Comparison of ENCODE assay signal across 21 mouse cellular contexts in the genomic region with DNA sequence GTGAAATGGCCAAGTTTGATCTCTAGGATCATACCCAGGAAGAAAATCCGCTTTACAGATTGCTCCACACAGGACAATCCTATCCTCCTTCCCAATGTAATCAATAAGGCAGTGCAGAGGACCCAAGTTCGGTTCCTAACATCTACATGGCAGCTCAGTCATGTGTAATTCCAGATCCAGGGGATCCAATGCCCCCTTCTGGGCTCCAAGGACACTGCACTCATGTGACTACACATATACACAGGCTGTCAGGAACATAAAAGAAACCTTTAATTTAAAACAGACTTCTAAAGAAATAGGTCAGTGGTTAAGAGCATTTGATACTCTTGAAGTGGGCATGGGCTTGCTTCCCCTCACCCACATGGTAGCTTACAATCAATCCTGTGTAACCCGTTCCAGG. TPM values are rescaled to one million over a fixed set of nuclear protein-coding genes. Genes with fewer than 3 reads are reported as not detected.
A peak's percentile ranks its signal among the peaks of the same experiment; 100 is the strongest.
DNase-seq lines count a peak whose midpoint lies in the region; ATAC-seq and TF ChIP-seq lines count a peak whose summit lies in the region.
"Had no signal": no experiment of that assay in that cellular context is flagged by ENCODE, and none has a peak within 500 bp of the region (broad histone marks: within the 10 kb centered on the region; RNA-seq: fewer than 3 reads in every experiment).

No protein-coding gene starts in this region.

- DNase-seq in cerebellum, adult 2 months: no peak
- DNase-seq in cerebellum, adult 9-11 months: no peak
- DNase-seq in hindbrain, embryonic 11.5 days (ENCODE audit: low spot score): peak; percentile 33
- no peak for DNase-seq in hindbrain, embryonic 14.5 days (ENCODE audit: low spot score)
- no peak for DNase-seq in liver, postnatal 0 days
- DNase-seq in stomach, postnatal 0 days (ENCODE audit: low spot score): no peak
- no peak for DNase-seq in thymus, postnatal 4 days
- DNase-seq: cerebellum, adult 18-20 months; gastrocnemius, postnatal 36 days; kidney, adult 11 months; kidney, postnatal 4 days; layer of hippocampus, postnatal 36 days; lung, adult 18-20 months; thymus, adult 2 months had no signal

- no peak overlapping the region for H3K9ac ChIP-seq in hindbrain, embryonic 11.5 days (ENCODE audit: low read depth, low read length)
- no peak overlapping the region for H3K9ac ChIP-seq in hindbrain, embryonic 14.5 days
- no peak overlapping the region for H3K9ac ChIP-seq in liver, postnatal 0 days (replicated peaks)
- H3K9ac ChIP-seq in liver, embryonic 12.5 days: no peak overlapping the region
- H3K9ac ChIP-seq in stomach, postnatal 0 days (ENCODE audit: low read length): no peak overlapping the region
- H3K9ac ChIP-seq: heart, embryonic 12.5 days; limb, embryonic 12.5 days; neural tube, embryonic 12.5 days had no signal

- no peaks in the 10 kb centered on the region for H3K9me3 ChIP-seq in hindbrain, embryonic 11.5 days (ENCODE audit: control insufficient read depth, low read length)
- no peaks in the 10 kb centered on the region for H3K9me3 ChIP-seq in hindbrain, embryonic 14.5 days (ENCODE audit: control insufficient read depth, low read length)
- H3K9me3 ChIP-seq in liver, postnatal 0 days (ENCODE audit: low read length): no peaks in the 10 kb centered on the region
- H3K9me3 ChIP-seq in liver, embryonic 12.5 days (replicated peaks): no peaks in the 10 kb centered on the region
- no peaks in the 10 kb centered on the region for H3K9me3 ChIP-seq in stomach, postnatal 0 days (ENCODE audit: control insufficient read depth, low read length)
- H3K9me3 ChIP-seq: heart, embryonic 12.5 days; limb, embryonic 12.5 days; neural tube, embryonic 12.5 days had no signal

- WGBS in cerebellum, adult 2 months: 92% methylated on average over 3 of the region's 3 CpGs
- WGBS in hindbrain, embryonic 11.5 days: 87% methylated on average over 3 of the region's 3 CpGs
- 94% methylated on average over 3 of the region's 3 CpGs for WGBS in hindbrain, embryonic 14.5 days
- 87% methylated on average over 3 of the region's 3 CpGs for WGBS in liver, postnatal 0 days (ENCODE audit: insufficient replicate concordance)
- 87% methylated on average over 3 of the region's 3 CpGs for WGBS in liver, embryonic 12.5 days (ENCODE audit: insufficient replicate concordance)
- 93% methylated on average over 3 of the region's 3 CpGs for WGBS in stomach, postnatal 0 days

- H3K4me1 ChIP-seq in cerebellum, adult 2 months (ENCODE audit: control insufficient read depth, insufficient read depth, low read length): no peaks in the 10 kb centered on the region
- no peaks in the 10 kb centered on the region for H3K4me1 ChIP-seq in hindbrain, embryonic 11.5 days (replicated peaks; ENCODE audit: control insufficient read depth, insufficient read depth, low read length)
- H3K4me1 ChIP-seq in hindbrain, embryonic 14.5 days (replicated peaks; ENCODE audit: control insufficient read depth, insufficient read depth, low read length): no peaks in the 10 kb centered on the region
- no peaks in the 10 kb centered on the region for H3K4me1 ChIP-seq in liver, postnatal 0 days (ENCODE audit: insufficient read depth)
- H3K4me1 ChIP-seq in liver, embryonic 12.5 days: no peaks in the 10 kb centered on the region
- H3K4me1 ChIP-seq in stomach, postnatal 0 days (replicated peaks; ENCODE audit: control insufficient read depth, insufficient read depth): no peaks in the 10 kb centered on the region
- H3K4me1 ChIP-seq: heart, embryonic 12.5 days; limb, embryonic 12.5 days; neural tube, embryonic 12.5 days had no signal

- no peak overlapping the region for H3K4me2 ChIP-seq in hindbrain, embryonic 11.5 days (replicated peaks; ENCODE audit: low read depth, low read length)
- no peak overlapping the region for H3K4me2 ChIP-seq in hindbrain, embryonic 14.5 days (replicated peaks)
- H3K4me2 ChIP-seq in liver, postnatal 0 days (ENCODE audit: low read depth, low read length): no peak overlapping the region
- H3K4me2 ChIP-seq in liver, embryonic 12.5 days: no peak overlapping the region
- H3K4me2 ChIP-seq in stomach, postnatal 0 days (replicated peaks; ENCODE audit: low read depth): no peak overlapping the region
- H3K4me2 ChIP-seq: heart, embryonic 12.5 days; limb, embryonic 12.5 days; neural tube, embryonic 12.5 days had no signal

- TF ChIP-seq CTCF in cerebellum, adult 2 months (IDR thresholded peaks at IDR 0.05; ENCODE audit: borderline replicate concordance, insufficient read depth, low read depth, low read length): peak; percentile 14; the same call in 1 of the 2 replicates
- TF ChIP-seq CTCF in liver, postnatal 0 days (IDR thresholded peaks at IDR 0.05; ENCODE audit: low read depth): 0 out of 2 replicates have a peak, but pooled peaks have one; percentile 28
- TF ChIP-seq CTCF in stomach, postnatal 0 days (IDR thresholded peaks at IDR 0.05; ENCODE audit: low read depth): peak; percentile 55

- no peak overlapping the region for H3K4me3 ChIP-seq in cerebellum, adult 2 months (replicated peaks; ENCODE audit: insufficient read depth, low read depth, low read length)
- H3K4me3 ChIP-seq in hindbrain, embryonic 11.5 days (ENCODE audit: low read depth, low read length): no peak overlapping the region
- no peak overlapping the region for H3K4me3 ChIP-seq in hindbrain, embryonic 14.5 days (replicated peaks; ENCODE audit: low read length)
- no peak overlapping the region for H3K4me3 ChIP-seq in liver, postnatal 0 days (ENCODE audit: low read depth, low read length)
- H3K4me3 ChIP-seq in liver, embryonic 12.5 days: no peak overlapping the region
- no peak overlapping the region for H3K4me3 ChIP-seq in stomach, postnatal 0 days (ENCODE audit: low read depth, low read length)
- H3K4me3 ChIP-seq: heart, embryonic 12.5 days; limb, embryonic 12.5 days; neural tube, embryonic 12.5 days had no signal

- no peak overlapping the region for H3K27ac ChIP-seq in cerebellum, adult 2 months (ENCODE audit: insufficient read depth, low read length)
- no peak overlapping the region for H3K27ac ChIP-seq in hindbrain, embryonic 11.5 days (ENCODE audit: low read depth, low read length)
- no peak overlapping the region for H3K27ac ChIP-seq in hindbrain, embryonic 14.5 days
- no peak overlapping the region for H3K27ac ChIP-seq in liver, postnatal 0 days (ENCODE audit: low read depth)
- no peak overlapping the region for H3K27ac ChIP-seq in liver, embryonic 12.5 days
- no peak overlapping the region for H3K27ac ChIP-seq in stomach, postnatal 0 days (replicated peaks)
- H3K27ac ChIP-seq: limb, embryonic 12.5 days; neural tube, embryonic 12.5 days had no signal

- no peak for TF ChIP-seq EP300 in liver, postnatal 0 days (IDR thresholded peaks at IDR 0.05; ENCODE audit: low read depth)
- no peak for TF ChIP-seq EP300 in stomach, postnatal 0 days (optimal IDR thresholded peaks at IDR 0.05)

- H3K36me3 ChIP-seq in hindbrain, embryonic 11.5 days (ENCODE audit: control insufficient read depth, insufficient read depth, low read length): peaks cover 37% of the 10 kb centered on the region
- peaks cover 100% of the 10 kb centered on the region for H3K36me3 ChIP-seq in hindbrain, embryonic 14.5 days (replicated peaks; ENCODE audit: control insufficient read depth, insufficient read depth)
- H3K36me3 ChIP-seq in liver, postnatal 0 days (replicated peaks; ENCODE audit: insufficient read depth, low read length): peaks cover 97% of the 10 kb centered on the region
- H3K36me3 ChIP-seq in liver, embryonic 12.5 days: peaks cover 99% of the 10 kb centered on the region
- H3K36me3 ChIP-seq in stomach, postnatal 0 days (ENCODE audit: control insufficient read depth, insufficient read depth, low read length): peaks cover 60% of the 10 kb centered on the region

- TF ChIP-seq POLR2A in cerebellum, adult 2 months (IDR thresholded peaks at IDR 0.05; ENCODE audit: borderline replicate concordance, insufficient read depth, low read length): no peak

- no peak for ATAC-seq in hindbrain, embryonic 11.5 days (ENCODE audit: low FRiP score)
- ATAC-seq in hindbrain, embryonic 14.5 days (ENCODE audit: low FRiP score): no peak
- ATAC-seq in liver, postnatal 0 days: no peak
- no peak for ATAC-seq in liver, embryonic 12.5 days
- no peak for ATAC-seq in stomach, postnatal 0 days (ENCODE audit: low FRiP score, low TSS enrichment)
- ATAC-seq: midbrain, embryonic 16.5 days had no signal

- H3K27me3 ChIP-seq in cerebellum, adult 2 months (ENCODE audit: control insufficient read depth, insufficient read depth, low read length): no peaks in the 10 kb centered on the region
- no peaks in the 10 kb centered on the region for H3K27me3 ChIP-seq in hindbrain, embryonic 11.5 days (ENCODE audit: control insufficient read depth, insufficient read depth, low read length)
- no peaks in the 10 kb centered on the region for H3K27me3 ChIP-seq in hindbrain, embryonic 14.5 days (ENCODE audit: control insufficient read depth, insufficient read depth, low read length)
- H3K27me3 ChIP-seq in liver, postnatal 0 days (ENCODE audit: insufficient read depth, low read length): no peaks in the 10 kb centered on the region
- no peaks in the 10 kb centered on the region for H3K27me3 ChIP-seq in liver, embryonic 12.5 days (replicated peaks)
- H3K27me3 ChIP-seq in stomach, postnatal 0 days (ENCODE audit: control insufficient read depth, insufficient read depth, low read length): no peaks in the 10 kb centered on the region
- H3K27me3 ChIP-seq: CH12.LX; heart, embryonic 12.5 days; limb, embryonic 12.5 days; neural tube, embryonic 12.5 days had no signal

RNA-seq across cellular contexts. Expression of a gene that starts 9.5 kb away (rescaled TPM):
- polyA plus RNA-seq in cerebellum, adult 2 months (2012; rRNA removed): 807 and 849 TPM in 2 replicates
- polyA plus RNA-seq in hindbrain, embryonic 11.5 days (2014; fragmentation: Nextera tagmentation; extraction: Ambion mirVana): 76.5 and 114 TPM in 2 replicates
- 61.4 and 72.3 TPM in 2 replicates for polyA plus RNA-seq in hindbrain, embryonic 14.5 days (2014; fragmentation: Nextera tagmentation; extraction: Ambion mirVana)
- 53.7 and 57.2 TPM in 2 replicates for polyA plus RNA-seq in liver, postnatal 0 days (2015; fragmentation: Nextera tagmentation; extraction: Ambion mirVana)
- 170 and 179 TPM in 2 replicates for polyA plus RNA-seq in liver, embryonic 12.5 days (2016; fragmentation: Nextera tagmentation; extraction: Ambion mirVana)
- 73.7 and 78.8 TPM in 2 replicates for polyA plus RNA-seq in stomach, postnatal 0 days (2015; fragmentation: Nextera tagmentation; extraction: Ambion mirVana)

RNA-seq across cellular contexts. Expression of a gene that starts 15.7 kb away (rescaled TPM):
- polyA plus RNA-seq in cerebellum, adult 2 months (2012; rRNA removed): 92.6 and 103 TPM in 2 replicates
- 0.92 and 1.7 TPM in 2 replicates for polyA plus RNA-seq in hindbrain, embryonic 11.5 days (2014; fragmentation: Nextera tagmentation; extraction: Ambion mirVana)
- 34.8 and 37.9 TPM in 2 replicates for polyA plus RNA-seq in hindbrain, embryonic 14.5 days (2014; fragmentation: Nextera tagmentation; extraction: Ambion mirVana)
- not detected in 2 replicates for polyA plus RNA-seq in liver, postnatal 0 days (2015; fragmentation: Nextera tagmentation; extraction: Ambion mirVana)
- 0.38 TPM in 1 of 2 replicates, not detected in the other for polyA plus RNA-seq in liver, embryonic 12.5 days (2016; fragmentation: Nextera tagmentation; extraction: Ambion mirVana)
- polyA plus RNA-seq in stomach, postnatal 0 days (2015; fragmentation: Nextera tagmentation; extraction: Ambion mirVana): 5.9 and 6.1 TPM in 2 replicates

RNA-seq across cellular contexts. Expression of a gene that starts 19.3 kb away (rescaled TPM):
- polyA plus RNA-seq in cerebellum, adult 2 months (2012; rRNA removed): 84.3 and 85.9 TPM in 2 replicates
- polyA plus RNA-seq in hindbrain, embryonic 11.5 days (2014; fragmentation: Nextera tagmentation; extraction: Ambion mirVana): 8.2 and 9.5 TPM in 2 replicates
- polyA plus RNA-seq in hindbrain, embryonic 14.5 days (2014; fragmentation: Nextera tagmentation; extraction: Ambion mirVana): 29.8 and 32.3 TPM in 2 replicates
- not detected in 2 replicates for polyA plus RNA-seq in liver, postnatal 0 days (2015; fragmentation: Nextera tagmentation; extraction: Ambion mirVana)
- polyA plus RNA-seq in liver, embryonic 12.5 days (2016; fragmentation: Nextera tagmentation; extraction: Ambion mirVana): 0.37 and 0.45 TPM in 2 replicates
- 6.0 and 7.1 TPM in 2 replicates for polyA plus RNA-seq in stomach, postnatal 0 days (2015; fragmentation: Nextera tagmentation; extraction: Ambion mirVana)

RNA-seq across cellular contexts. Expression of a gene that starts 19.4 kb away (rescaled TPM):
- polyA plus RNA-seq in cerebellum, adult 2 months (2012; rRNA removed): not detected in 2 replicates
- 0.11 TPM in 1 of 2 replicates, not detected in the other for polyA plus RNA-seq in hindbrain, embryonic 11.5 days (2014; fragmentation: Nextera tagmentation; extraction: Ambion mirVana)
- polyA plus RNA-seq in hindbrain, embryonic 14.5 days (2014; fragmentation: Nextera tagmentation; extraction: Ambion mirVana): not detected in 2 replicates
- 0.05 TPM in 1 of 2 replicates, not detected in the other for polyA plus RNA-seq in liver, postnatal 0 days (2015; fragmentation: Nextera tagmentation; extraction: Ambion mirVana)
- 0.05 and 0.10 TPM in 2 replicates for polyA plus RNA-seq in liver, embryonic 12.5 days (2016; fragmentation: Nextera tagmentation; extraction: Ambion mirVana)
- 0.15 and 0.17 TPM in 2 replicates for polyA plus RNA-seq in stomach, postnatal 0 days (2015; fragmentation: Nextera tagmentation; extraction: Ambion mirVana)
- polyA plus RNA-seq: frontal cortex, adult 2 months; midbrain, embryonic 16.5 days; neural tube, embryonic 12.5 days had no signal

RNA-seq across cellular contexts. Expression of a gene that starts 27.4 kb away (rescaled TPM):
- polyA plus RNA-seq in cerebellum, adult 2 months (2012; rRNA removed): 0.07 and 0.29 TPM in 2 replicates
- polyA plus RNA-seq in hindbrain, embryonic 11.5 days (2014; fragmentation: Nextera tagmentation; extraction: Ambion mirVana): 0.99 and 1.2 TPM in 2 replicates
- polyA plus RNA-seq in hindbrain, embryonic 14.5 days (2014; fragmentation: Nextera tagmentation; extraction: Ambion mirVana): 0.13 TPM in 1 of 2 replicates, not detected in the other
- 0.05 and 0.15 TPM in 2 replicates for polyA plus RNA-seq in liver, postnatal 0 days (2015; fragmentation: Nextera tagmentation; extraction: Ambion mirVana)
- polyA plus RNA-seq in liver, embryonic 12.5 days (2016; fragmentation: Nextera tagmentation; extraction: Ambion mirVana): 0.81 and 0.87 TPM in 2 replicates
- 1.5 and 1.8 TPM in 2 replicates for polyA plus RNA-seq in stomach, postnatal 0 days (2015; fragmentation: Nextera tagmentation; extraction: Ambion mirVana)
- polyA plus RNA-seq: midbrain, embryonic 16.5 days had no signal
